Mouse (Mus musculus): Measurements from ENCODE around the gene Btbd3.

- TF ChIP-seq GATA1 (IDR thresholded peaks at IDR 0.05; ENCODE audit: low read length) (no peak), TAL1 (IDR thresholded peaks at IDR 0.05; ENCODE audit: low read length) (no peak)
Measured at GRCm38 (mm10) chr2:138612361-138612760, 356.0 kb downstream of the Btbd3 start.

Data from erythroblast, embryonic 14.5 days (primary cell).